ENCODE assay signal across 23 mouse cellular contexts in genomic region chr14:59229822-59230221, GRCm38 (mm10). TPM values are rescaled to one million over a fixed set of nuclear protein-coding genes. Genes with fewer than 3 reads are reported as not detected.
DNase-seq lines count a peak whose midpoint lies in the region; ATAC-seq and TF ChIP-seq lines count a peak whose summit lies in the region.
"Had no signal": no experiment of that assay in that cellular context is flagged by ENCODE, and none has a peak within 500 bp of the region (broad histone marks: within the 10 kb centered on the region; RNA-seq: fewer than 3 reads in every experiment).

No protein-coding gene starts in this region.

- intact Hi-C loops in left cerebral cortex, adult 2 months (cut with DNase I), result loop anchor here (5.0 to 10.0 kb wide), 2 partner anchors 78 to 325 kb away; no protein-coding TSS in a partner anchor

- peak; percentile 21 for DNase-seq in embryo, embryonic 10 days (ENCODE audit: low spot score)
- no peak for DNase-seq in embryo, embryonic 10.5 days (ENCODE audit: low spot score)
- no peak for DNase-seq in left cerebral cortex, adult 2 months (ENCODE audit: extremely low spot score in 1 of 2, low spot score in 2 of 2)
- no peak for DNase-seq in left cerebral cortex, adult 11 months (ENCODE audit: low spot score)
- DNase-seq in adrenal gland, adult (ENCODE audit: inconsistent age in 2 of 2, low spot score in 1 of 2), result no peak
- no peak for DNase-seq in thymus, postnatal 10 days (ENCODE audit: low spot score in 2 of 2)
- DNase-seq: adrenal gland, postnatal 14 days; gastrocnemius, postnatal 14 days; kidney, postnatal 14 days; thymus, adult 2 months had no signal

- no peak overlapping the region for H3K27ac ChIP-seq in left cerebral cortex, adult 2 months
- H3K27ac ChIP-seq: liver, embryonic 12.5 days; macrophage; neural tube, embryonic 12.5 days had no signal

- peak; percentile 31 for TF ChIP-seq CTCF in left cerebral cortex, adult 2 months (IDR thresholded peaks at IDR 0.05)

- H3K4me3 ChIP-seq in left cerebral cortex, adult 2 months, result no peak overlapping the region
- H3K4me3 ChIP-seq: liver, embryonic 12.5 days; neural tube, embryonic 12.5 days had no signal

- peak; percentile 51 for ATAC-seq in CD4-positive, CD25-positive, alpha-beta regulatory T cell, adult 4 months
- ATAC-seq in megakaryocyte progenitor cell, adult 5-6 weeks (replicated peaks; ENCODE audit: poor library complexity), result peak; percentile 47; the same call in 1 of the 2 replicates
- ATAC-seq: liver, embryonic 12.5 days; midbrain, embryonic 16.5 days had no signal

RNA-seq across cellular contexts. Expression of gene Rcbtb1, which starts 28.8 kb away (rescaled TPM):
- total RNA-seq in left cerebral cortex, adult 2 months (2021), result 10 to 100 TPM; 28.1 TPM
- 10 to 100 TPM; 24.7 to 29.5 TPM for polyA plus RNA-seq in CD4-positive, CD25-positive, alpha-beta regulatory T cell, adult 4 months (2017; shearing (Covaris generic))
- total RNA-seq in megakaryocyte progenitor cell, adult 5-6 weeks (2015), result 16.8 and 17.6 TPM in 2 replicates
- total RNA-seq in megakaryocyte progenitor cell, adult 5-6 weeks (2017), result 9.5 and 14.7 TPM in 2 replicates

RNA-seq across cellular contexts. Expression of gene Gm6904, which starts 30.2 kb away (rescaled TPM):
- not detected for total RNA-seq in left cerebral cortex, adult 2 months (2021)
- polyA plus RNA-seq in CD4-positive, CD25-positive, alpha-beta regulatory T cell, adult 4 months (2017; shearing (Covaris generic)), result 10 to 100 TPM; 11.9 to 13.9 TPM
- 1.1 TPM in 1 of 2 replicates, not detected in the other for total RNA-seq in megakaryocyte progenitor cell, adult 5-6 weeks (2015)
- total RNA-seq in megakaryocyte progenitor cell, adult 5-6 weeks (2017), result 0.30 TPM in 1 of 2 replicates, not detected in the other
- total RNA-seq: adrenal gland, postnatal 14 days; ES-E14; gastrocnemius, postnatal 14 days; hematopoietic stem cell, adult 5-6 weeks; layer of hippocampus, postnatal 10 days; left cerebral cortex, postnatal 36 days had no signal
- polyA plus RNA-seq: embryonic facial prominence, embryonic 11.5 days; heart, embryonic 11.5 days; intestine, embryonic 14.5 days; liver, embryonic 12.5 days; midbrain, embryonic 16.5 days; neural tube, embryonic 12.5 days had no signal

RNA-seq across cellular contexts. Expression of gene Gm5142, which starts 51.3 kb away (rescaled TPM):
- total RNA-seq in left cerebral cortex, adult 2 months (2021), result not detected
- polyA plus RNA-seq in CD4-positive, CD25-positive, alpha-beta regulatory T cell, adult 4 months (2017; shearing (Covaris generic)), result not detected
- not detected in 2 replicates for total RNA-seq in megakaryocyte progenitor cell, adult 5-6 weeks (2015)
- not detected in 2 replicates for total RNA-seq in megakaryocyte progenitor cell, adult 5-6 weeks (2017)
- total RNA-seq: adrenal gland, postnatal 14 days; ES-E14; gastrocnemius, postnatal 14 days; hematopoietic stem cell, adult 5-6 weeks; layer of hippocampus, postnatal 10 days; left cerebral cortex, postnatal 36 days had no signal
- polyA plus RNA-seq: embryonic facial prominence, embryonic 11.5 days; heart, embryonic 11.5 days; intestine, embryonic 14.5 days; liver, embryonic 12.5 days; macrophage; midbrain, embryonic 16.5 days; neural tube, embryonic 12.5 days; thymus, adult 2 months had no signal
